Mouse (Mus musculus) forebrain, postnatal 0 days (tissue): Measurements from ENCODE around the gene Zfp764. TPM values are rescaled to one million over a fixed set of nuclear protein-coding genes. Genes with fewer than 3 reads are reported as not detected.

Experiments
- ATAC-seq: fragments of 200-750 bp; cut with Nextera tagmentation; 2 replicates; pipeline ENCODE4 v1.8.0; 2017; ENCODE audit warnings: mild to moderate bottlenecking, moderate library complexity
- DNase-seq: peaks from one replicate; pipeline ENCODE4 v3.0.0-alpha.2; 2015
- H3K27ac ChIP-seq: fragments of 300-500 bp; sonication (generic); 2 replicates; pipeline ENCODE4 v1.5.1; 2014; ENCODE audit warnings: low read depth, mild to moderate bottlenecking, antibody characterized with exemption, low read length, moderate library complexity, mixed read lengths
- H3K27me3 ChIP-seq: fragments of 300-500 bp; sonication (generic); 2 replicates; pipeline ENCODE4 v1.6.1; 2014; ENCODE audit warnings: mild to moderate bottlenecking, low read length, mixed read lengths; ENCODE audit not compliant: insufficient read depth
- H3K36me3 ChIP-seq: fragments of 300-500 bp; sonication (generic); 2 replicates; pipeline ENCODE4 v1.6.1; 2014; ENCODE audit warnings: mild to moderate bottlenecking, moderate library complexity; ENCODE audit not compliant: insufficient read depth
- H3K4me1 ChIP-seq: fragments of 300-500 bp; sonication (generic); 2 replicates; pipeline ENCODE4 v1.6.1; 2014; ENCODE audit warnings: antibody characterized with exemption; ENCODE audit not compliant: insufficient read depth
- H3K4me2 ChIP-seq: fragments of 300-500 bp; sonication (generic); 2 replicates; pipeline ENCODE4 v1.6.1; 2014; ENCODE audit warnings: low read depth, mild to moderate bottlenecking, moderate library complexity
- H3K4me3 ChIP-seq: fragments of 300-500 bp; sonication (generic); 2 replicates; pipeline ENCODE4 v1.5.1; 2014; ENCODE audit warnings: low read depth, low read length, mixed read lengths
- H3K9ac ChIP-seq: fragments of 300-500 bp; sonication (generic); 2 replicates; pipeline ENCODE4 v1.6.1; 2014; ENCODE audit warnings: mild to moderate bottlenecking
- H3K9me3 ChIP-seq: fragments of 300-500 bp; sonication (generic); 2 replicates; pipeline ENCODE4 v1.6.1; 2016; ENCODE audit warnings: low read length
- CTCF ChIP-seq: sonication (generic); IDR thresholded peaks from 2 replicates; pipeline ENCODE4 v1.5.1; 2016; ENCODE audit warnings: antibody characterized with exemption, control low read depth, low read depth
- WGBS: fragments of 180-500 bp; shearing (Covaris S2); extraction: QIAGEN DNeasy Blood & Tissue Kit; methylation state at CpG from one replicate; pipeline ENCODE4 v1.1.7; 2014; 5-methylcytosine and 5-hydroxymethylcytosine counted together
- polyA plus RNA-seq: library from polyadenylated mRNA; unstranded; fragments of >200 nt; fragmentation: Nextera tagmentation; extraction: Ambion mirVana; gene quantifications from 2 replicates; pipeline ENCODE4 v1.2.1, GENCODE M21; 2015
- total RNA-seq: library from RNA; depleted of rRNA; stranded (reverse); fragments of >200 nt; gene quantifications from 2 replicates; pipeline ENCODE4 v1.2.3, GENCODE M21; 2014

Gene Zfp764
- total and polyA plus RNA-seq, 2 experiments from 2014 or later: 3.2 to 5.9 TPM

DNA sequence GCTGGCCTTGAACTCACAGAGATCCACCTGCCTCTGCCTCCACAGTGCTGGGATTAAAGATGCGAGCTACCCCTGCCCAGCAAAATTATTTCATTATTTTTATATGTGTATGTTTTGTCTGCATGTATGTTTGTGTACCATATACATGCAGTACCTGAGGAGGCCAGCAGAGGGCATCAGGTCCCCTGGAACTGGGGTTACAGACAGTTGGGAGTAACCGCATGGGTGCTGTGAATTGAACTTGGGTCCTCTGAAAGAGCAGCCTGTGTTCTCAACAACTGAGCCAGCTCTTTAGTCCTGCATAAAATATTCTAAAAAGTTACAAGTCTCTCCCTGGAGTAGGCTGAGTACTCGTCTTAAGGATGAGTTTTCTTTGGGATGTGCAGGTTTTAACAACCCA, 31.1 kb upstream of the Zfp764 start:
- Histone ChIP-seq H3K4me3 (no peak overlapping the region), H3K9ac (no peak overlapping the region), H3K27me3 (no peaks in the 10 kb centered on the region), H3K9me3 (no peaks in the 10 kb centered on the region), H3K36me3 (peaks cover 6% of the 10 kb centered on the region), H3K4me1 (no peaks in the 10 kb centered on the region), H3K4me2 (no peak overlapping the region), H3K27ac (no peak overlapping the region)
- peak; percentile 50 for TF ChIP-seq CTCF
- ATAC-seq: no peak
- WGBS: 87% methylated on average over 3 of the region's 3 CpGs
- no peak for DNase-seq

DNA sequence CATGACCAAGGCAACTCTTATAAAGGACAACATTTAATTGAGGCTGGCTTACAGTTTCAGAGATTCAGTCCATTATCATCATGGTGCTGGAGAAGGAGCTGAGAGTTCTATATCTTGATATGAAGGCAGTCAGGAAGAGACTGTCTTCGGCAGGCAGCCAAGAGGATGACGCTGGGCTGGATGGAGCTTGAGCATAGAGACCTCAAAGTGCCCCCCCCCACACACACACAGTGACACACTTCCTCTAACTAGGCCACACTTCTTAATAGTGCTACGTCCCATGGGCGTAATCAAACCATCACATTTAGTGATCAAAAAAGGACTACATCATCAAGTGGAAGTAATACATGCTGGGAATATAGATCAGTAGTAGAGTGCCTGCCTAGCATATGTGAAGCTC, 28.6 kb upstream of the Zfp764 start:
- no peak for TF ChIP-seq CTCF
- WGBS: 90% methylated on average over 4 of the region's 4 CpGs

DNA sequence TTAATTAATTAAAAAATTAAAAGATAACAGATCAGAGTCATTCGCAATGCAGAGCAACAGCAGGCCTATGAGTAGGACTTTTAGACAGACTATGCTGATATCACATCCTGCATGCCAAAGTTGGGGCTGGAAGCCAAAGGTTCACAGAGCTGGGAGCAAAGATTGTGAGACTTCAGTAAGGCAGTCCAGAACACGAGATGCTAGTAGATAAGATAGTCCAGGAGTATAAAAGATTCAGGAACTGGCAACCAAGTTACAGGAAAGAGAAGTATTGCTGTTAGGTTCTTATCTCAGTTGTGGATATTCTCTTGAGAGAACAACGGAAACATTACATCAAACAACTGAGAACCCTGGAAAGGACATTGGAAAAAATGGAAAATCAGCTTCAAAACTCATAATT, 19.7 kb upstream of the Zfp764 start:
- no peak for ATAC-seq
- no peak for TF ChIP-seq CTCF
- Histone ChIP-seq H3K9ac (no peak overlapping the region), H3K4me3 (no peak overlapping the region), H3K4me2 (no peak overlapping the region), H3K36me3 (no peaks in the 10 kb centered on the region), H3K9me3 (no peaks in the 10 kb centered on the region), H3K27ac (no peak overlapping the region), H3K4me1 (peaks cover 5% of the 10 kb centered on the region), H3K27me3 (0 out of 2 replicates have a peak, but pooled peaks cover 7% of the 10 kb centered on the region)
- 72% methylated on average over 3 of the region's 3 CpGs for WGBS
- no peak for DNase-seq

More for the DNA sequence above, 28.6 kb upstream of the Zfp764 start:
- Histone ChIP-seq H3K4me1 (no peaks in the 10 kb centered on the region), H3K4me3 (no peak overlapping the region), H3K27ac (no peak overlapping the region), H3K9me3 (no peaks in the 10 kb centered on the region), H3K36me3 (no peaks in the 10 kb centered on the region), H3K9ac (no peak overlapping the region), H3K27me3 (no peaks in the 10 kb centered on the region), H3K4me2 (no peak overlapping the region)
- no peak for ATAC-seq
- no peak for DNase-seq

DNA sequence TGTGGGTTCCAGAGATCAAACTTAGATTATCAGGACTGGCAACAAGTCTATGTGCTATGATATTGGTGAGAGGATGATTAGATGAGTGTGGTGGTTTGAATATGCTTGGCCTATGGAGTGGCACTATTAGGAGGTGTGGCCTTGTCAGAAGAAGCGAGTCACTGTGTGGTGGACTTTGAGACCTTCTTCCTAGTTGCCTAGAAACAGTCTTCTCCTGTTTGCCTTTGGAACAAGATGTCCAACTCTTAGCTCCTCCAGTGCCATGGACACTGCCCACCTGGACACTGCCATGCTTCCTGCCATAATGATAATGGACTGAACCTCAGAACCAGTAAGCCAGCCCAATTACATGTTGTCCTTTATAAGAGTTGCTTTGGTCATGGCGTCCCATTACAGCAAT, 19.3 kb upstream of the Zfp764 start:
- Histone ChIP-seq H3K4me2 (no peak overlapping the region), H3K36me3 (no peaks in the 10 kb centered on the region), H3K9me3 (no peaks in the 10 kb centered on the region), H3K27me3 (0 out of 2 replicates have a peak, but pooled peaks cover 7% of the 10 kb centered on the region), H3K27ac (no peak overlapping the region), H3K9ac (no peak overlapping the region), H3K4me1 (peaks cover 9% of the 10 kb centered on the region), H3K4me3 (no peak overlapping the region)
- ATAC-seq (no peak), DNase-seq (no peak)
- 87% methylated on average over 2 of the region's 2 CpGs for WGBS
- TF ChIP-seq CTCF: no peak

DNA sequence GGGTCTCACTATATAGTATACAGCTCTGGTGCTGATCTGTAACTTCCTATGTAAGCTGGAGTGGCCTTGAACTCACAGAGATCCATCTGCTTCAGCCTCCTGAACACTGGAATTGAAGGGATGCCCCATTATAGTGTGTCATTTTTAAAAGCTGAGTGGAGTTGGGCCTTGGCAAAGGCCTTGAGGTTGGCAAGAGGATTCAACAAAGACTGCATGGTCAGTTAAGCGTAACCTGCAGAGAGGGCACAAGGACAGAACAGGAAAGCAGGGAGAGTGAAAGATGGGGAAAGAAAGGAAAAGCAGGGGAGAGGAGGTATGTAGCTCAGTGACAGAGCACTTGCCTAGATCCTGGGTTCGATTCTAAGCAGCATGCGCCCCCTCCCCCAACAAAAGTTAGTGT, 18.7 kb upstream of the Zfp764 start:
- Histone ChIP-seq H3K4me2 (no peak overlapping the region), H3K9me3 (no peaks in the 10 kb centered on the region), H3K9ac (no peak overlapping the region), H3K36me3 (no peaks in the 10 kb centered on the region), H3K27ac (no peak overlapping the region), H3K4me3 (no peak overlapping the region), H3K27me3 (0 out of 2 replicates have a peak, but pooled peaks cover 7% of the 10 kb centered on the region), H3K4me1 (peaks cover 9% of the 10 kb centered on the region)
- no peak for TF ChIP-seq CTCF
- no peak for ATAC-seq
- 84% methylated on average over 3 of the region's 3 CpGs for WGBS
- DNase-seq: no peak

DNA sequence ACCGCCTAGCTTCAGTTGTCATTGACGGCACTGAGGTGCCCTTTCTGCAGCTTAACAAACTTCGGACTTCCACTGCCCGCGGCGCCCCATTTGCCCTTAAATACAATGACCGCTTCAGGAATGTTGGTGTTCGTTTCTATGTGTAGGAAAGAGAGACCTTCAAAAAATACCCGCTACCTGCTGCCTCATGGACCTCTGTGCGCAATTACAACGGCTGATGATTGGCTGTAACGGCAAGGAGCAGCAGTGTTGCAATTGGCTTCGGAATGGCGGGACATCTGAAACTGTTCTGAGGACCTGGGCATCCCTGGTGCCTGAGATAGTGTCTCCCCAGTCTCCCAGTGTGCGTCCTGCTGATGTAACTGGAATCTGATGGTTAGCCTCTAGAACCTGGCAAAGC, 15.6 kb upstream of the Zfp764 start:
- DNase-seq (peak; percentile 71), ATAC-seq (peak; percentile 89)
- Histone ChIP-seq H3K9me3 (no peaks in the 10 kb centered on the region), H3K4me2 (peak overlapping the region; percentile 94), H3K4me1 (peaks cover 9% of the 10 kb centered on the region), H3K27ac (peak overlapping the region; percentile 35; the same call in 1 of the 2 replicates), H3K27me3 (0 out of 2 replicates have a peak, but pooled peaks cover 7% of the 10 kb centered on the region), H3K9ac (peak overlapping the region; percentile 71), H3K36me3 (peaks cover 7% of the 10 kb centered on the region; the same call in 1 of the 2 replicates), H3K4me3 (peak overlapping the region; percentile 50)
- 1% methylated on average over 15 of the region's 15 CpGs for WGBS
- TF ChIP-seq CTCF: no peak

DNA sequence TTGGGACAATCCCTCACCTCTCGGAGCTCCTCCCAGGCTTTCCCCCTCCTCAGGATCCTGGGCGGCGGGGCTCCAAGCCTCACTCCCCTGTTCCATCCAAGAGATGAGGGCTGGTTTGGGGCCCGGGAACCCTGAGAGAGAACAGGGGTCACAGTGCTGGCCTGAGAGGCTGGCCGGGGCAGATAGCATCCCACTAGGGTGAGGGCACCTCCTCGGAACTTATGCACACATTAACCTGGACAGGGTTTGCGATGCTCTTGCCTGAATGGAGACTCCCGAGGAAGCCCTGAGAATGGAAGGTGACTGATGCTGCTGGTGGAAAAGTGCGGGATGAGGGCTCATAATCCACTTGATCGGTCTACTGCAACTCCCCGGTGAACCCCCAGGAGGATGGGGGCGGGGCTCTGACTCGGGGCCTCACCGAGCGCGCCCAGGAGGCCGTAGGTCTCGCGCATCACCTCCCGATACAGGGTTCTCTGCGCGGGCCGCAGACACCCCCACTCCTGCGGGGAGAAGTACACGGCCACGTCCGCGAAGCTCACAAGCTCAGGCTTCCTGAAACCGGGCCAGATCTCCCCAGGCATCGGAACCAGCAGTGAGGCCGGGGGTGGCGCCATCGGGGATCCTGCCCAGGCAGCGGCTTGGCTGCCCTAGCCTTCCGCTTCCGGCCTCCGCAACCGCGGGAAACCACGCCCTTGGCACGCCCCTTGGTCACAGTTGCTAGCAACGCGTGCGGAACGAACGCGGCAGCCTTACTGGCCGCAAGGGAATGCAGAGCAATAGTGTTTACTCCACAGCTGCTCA, 15.0 kb upstream of the Zfp764 start, which contains the start of gene Zfp688:
Gene Zfp688 (minus strand): TSS at position 681 of the 804 bp plus-strand sequence.
- Histone ChIP-seq H3K9ac (peak within 1 kb of the TSS; percentile 71), H3K9me3 (no peaks in the 10 kb centered on the region), H3K4me2 (peak within 1 kb of the TSS; percentile 94), H3K27ac (peak within 1 kb of the TSS; percentile 35), H3K36me3 (peaks cover 7% of the 10 kb centered on the region; the same call in 1 of the 2 replicates), H3K4me3 (peak within 1 kb of the TSS; percentile 50), H3K4me1 (peaks cover 9% of the 10 kb centered on the region), H3K27me3 (0 out of 2 replicates have a peak, but pooled peaks cover 7% of the 10 kb centered on the region)
- TF ChIP-seq CTCF: peak; percentile 50
- DNase-seq: peak; percentile 93
- ATAC-seq: peak; percentile 99
- under 1% methylated on average over 48 of the region's 48 CpGs for WGBS
